Mouse (Mus musculus): Measurements from ENCODE around the gene Ftl1. TPM values are rescaled to one million over a fixed set of nuclear protein-coding genes. Genes with fewer than 3 reads are reported as not detected.
"Not testable (repeated sequence)": the region's sequence is repeated elsewhere in the genome, so short reads cannot be mapped to it uniquely, and the experiment has no call there.

Ftl1 gene
- 100 to 1,000 TPM; 200 to 208 TPM for total RNA-seq (2021)
- long read RNA-seq, experiment 1, transcript Ftl1-201 (4 exons, 968 nt) = major isoform, 143 of 150 reads
- long read RNA-seq, experiment 1, partial matches to known transcripts = 0 of 150 reads
- long read RNA-seq, experiment 1, other reads (novel, unspliced or antisense) = 0 of 150 reads
- long read RNA-seq, experiment 2, transcript Ftl1-201 (4 exons, 968 nt) = major isoform, 137 of 144 reads
- long read RNA-seq, experiment 2, partial matches to known transcripts = 1 of 144 reads
- long read RNA-seq, experiment 2, other reads (novel, unspliced or antisense) = 0 of 144 reads

DNA sequence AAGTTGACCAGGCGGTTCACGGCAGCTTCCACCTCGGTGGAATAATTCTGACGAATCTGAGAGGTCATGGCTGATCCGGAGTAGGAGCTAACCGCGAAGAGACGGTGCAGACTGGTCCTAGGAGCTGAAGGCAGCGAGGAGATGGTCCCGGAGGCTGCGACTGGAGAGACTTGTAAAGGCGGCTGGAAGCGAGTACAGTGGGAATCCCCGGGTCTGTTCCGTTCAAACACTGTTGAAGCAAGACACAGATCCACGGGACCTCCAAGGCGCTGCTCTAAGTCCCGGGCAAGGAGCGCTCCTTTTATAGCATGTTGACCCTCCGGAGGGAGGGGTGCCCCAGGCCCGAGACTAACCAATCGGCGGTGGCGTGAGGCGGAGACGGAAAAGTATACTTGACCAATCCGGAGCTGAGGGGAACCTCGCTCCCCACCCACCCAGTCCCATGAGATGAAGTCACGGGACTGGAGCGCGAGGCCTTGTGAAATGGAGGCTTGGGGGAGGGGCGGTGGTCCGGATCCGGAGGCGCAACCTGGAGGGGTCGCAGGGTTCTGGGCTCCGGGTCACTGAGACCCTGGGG lies at the start of gene Ftl1:
Gene Ftl1 (minus strand): TSS at position 321 of the 577 bp plus-strand sequence.
- intact Hi-C loops (cut with DNase I) = not testable (repeated sequence)
- Histone ChIP-seq H3K27ac (peak within 1 kb of the TSS; percentile 95), H3K4me3 (peak within 1 kb of the TSS; percentile 88)
- peak; percentile 91 to 96 for DNase-seq (ENCODE audit: extremely low spot score in 1 of 2, low spot score in 2 of 2)

DNA sequence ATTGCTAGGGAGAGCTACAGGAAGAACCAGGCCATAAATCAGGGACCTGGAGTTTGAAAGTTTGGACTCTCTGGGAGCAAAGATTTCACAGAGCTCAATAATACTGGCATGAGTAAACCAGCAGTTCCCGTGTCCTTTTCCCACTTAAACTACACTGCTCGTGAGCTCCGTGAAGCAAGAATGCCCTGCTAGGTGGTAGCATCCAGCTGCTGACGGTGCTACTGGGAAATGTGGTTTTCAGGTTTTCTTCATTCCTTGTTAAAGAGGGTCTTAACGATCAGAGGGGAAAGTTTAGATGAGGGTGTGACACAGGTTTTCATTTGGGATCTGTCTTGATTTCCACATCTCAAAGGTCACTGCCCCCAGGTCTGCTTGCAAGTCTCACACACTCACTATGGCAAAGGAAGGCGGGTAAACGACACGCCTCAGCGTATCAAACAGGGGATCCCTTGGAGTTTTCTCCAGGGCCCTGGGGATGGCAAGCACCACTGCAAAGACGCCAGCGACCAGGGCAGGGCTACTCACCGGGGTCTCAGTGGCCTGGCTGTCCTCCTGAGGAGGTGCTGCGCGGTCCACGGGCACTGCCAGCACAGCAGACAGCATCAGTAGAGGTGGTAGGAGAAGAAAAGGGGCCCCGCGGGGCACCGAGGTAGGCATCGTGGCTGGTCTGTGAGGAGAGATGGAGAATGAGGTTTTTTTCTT lies 49.6 kb upstream of the Ftl1 start:
- DNase-seq (ENCODE audit: extremely low spot score in 1 of 2, low spot score in 2 of 2) = no peak
- TF ChIP-seq CTCF (IDR thresholded peaks at IDR 0.05) = no peak
- H3K4me3 ChIP-seq = peak overlapping the region; percentile 98
- H3K27ac ChIP-seq = peak overlapping the region; percentile 88; the same call in 1 of the 2 replicates
- intact Hi-C loops (cut with DNase I) = no loop called here

DNA sequence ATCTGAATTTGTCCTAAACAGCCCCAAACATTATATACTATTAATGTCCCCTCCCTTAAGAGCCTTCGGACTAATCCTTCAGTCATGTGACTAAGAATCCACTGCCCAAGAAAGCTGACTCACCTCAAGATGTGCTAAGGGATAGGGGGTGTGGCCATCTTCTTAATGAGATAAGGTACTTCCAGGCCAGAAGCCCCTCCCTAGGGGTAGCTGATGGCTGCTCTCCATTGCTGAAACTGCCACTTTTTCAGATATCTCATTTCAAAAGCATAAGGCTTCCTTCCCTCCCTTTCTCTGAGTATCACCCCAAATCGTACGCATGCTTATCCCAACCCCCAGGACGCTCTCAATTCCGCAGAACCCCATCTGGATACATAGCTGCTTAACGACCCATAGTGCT lies 48.9 kb upstream of the Ftl1 start:
- intact Hi-C loops (cut with DNase I) = no loop called here
- H3K4me3 ChIP-seq = no peak overlapping the region; the same call in 1 of the 2 replicates
- no peak for DNase-seq (ENCODE audit: extremely low spot score in 1 of 2, low spot score in 2 of 2)
- no peak for TF ChIP-seq CTCF (IDR thresholded peaks at IDR 0.05)
- H3K27ac ChIP-seq = no peak overlapping the region

DNA sequence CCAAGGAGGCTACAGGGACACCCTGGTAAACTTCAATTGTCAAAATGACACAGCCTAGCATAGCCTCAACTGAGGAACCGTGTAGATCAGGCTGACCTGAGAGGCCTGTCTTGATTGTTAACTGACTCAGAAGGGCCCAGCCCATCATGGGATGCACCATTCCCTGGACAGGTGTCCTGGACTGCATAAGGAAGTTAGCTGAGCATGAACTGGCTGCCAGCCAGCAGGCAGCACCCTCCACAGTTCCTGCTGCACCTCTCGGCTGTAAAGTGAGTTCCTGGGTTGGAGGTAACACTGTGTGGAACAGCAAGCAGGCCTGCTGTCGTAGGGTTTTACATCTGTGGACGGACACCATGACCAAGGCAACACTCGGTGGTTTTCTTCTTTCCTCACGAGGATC lies 47.9 kb upstream of the Ftl1 start:
- TF ChIP-seq CTCF (IDR thresholded peaks at IDR 0.05) = no peak
- no peak overlapping the region for H3K4me3 ChIP-seq
- intact Hi-C loops (cut with DNase I) = no loop called here

DNA sequence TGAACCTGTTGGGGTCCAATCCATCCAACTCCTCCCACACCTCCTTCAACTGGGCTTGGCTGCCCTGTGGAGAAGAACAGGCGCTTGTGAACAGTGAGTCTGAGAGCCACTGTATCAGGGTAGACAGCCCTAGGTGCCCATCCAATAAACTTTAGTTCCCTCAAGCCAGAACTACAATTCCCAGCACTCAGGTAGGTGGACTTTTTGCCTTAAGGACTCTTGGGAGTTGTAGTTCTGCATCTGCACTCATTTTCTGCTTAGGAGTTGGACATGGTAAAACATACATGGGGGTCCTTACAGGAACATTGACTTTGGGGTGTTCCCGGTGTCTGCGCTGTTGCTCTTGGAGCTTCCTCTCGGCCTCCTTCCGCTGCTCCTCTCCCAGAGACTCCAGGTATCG lies 38.7 kb upstream of the Ftl1 start:
- no peak for DNase-seq (ENCODE audit: extremely low spot score in 1 of 2, low spot score in 2 of 2)
- no peak for TF ChIP-seq CTCF (IDR thresholded peaks at IDR 0.05)
- intact Hi-C loops (cut with DNase I) = no loop called here
- H3K4me3 ChIP-seq = no peak overlapping the region
- H3K27ac ChIP-seq = no peak overlapping the region

More for the DNA sequence above, 47.9 kb upstream of the Ftl1 start:
- no peak overlapping the region for H3K27ac ChIP-seq
- DNase-seq (ENCODE audit: extremely low spot score in 1 of 2, low spot score in 2 of 2) = no peak

DNA sequence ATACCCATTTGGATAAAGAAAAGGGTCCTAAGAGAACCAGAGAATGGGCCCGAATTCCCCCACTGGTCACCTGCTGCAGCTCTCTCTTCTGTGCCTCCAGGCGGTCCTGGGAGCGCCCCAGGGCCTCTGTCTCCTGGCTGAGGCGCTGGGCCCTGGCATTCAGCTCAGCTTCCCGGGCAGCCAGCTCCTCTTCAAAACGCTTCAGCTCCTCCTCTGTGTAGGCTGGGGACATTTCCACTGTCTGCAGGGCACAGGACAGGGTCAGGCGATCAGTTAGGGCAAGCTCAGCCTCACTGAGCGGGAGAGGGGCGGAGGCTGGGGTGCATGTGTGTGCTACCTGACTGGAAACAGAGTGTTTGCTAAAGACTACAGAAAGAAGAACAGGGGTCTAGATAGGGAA lies 34.9 kb upstream of the Ftl1 start:
- Histone ChIP-seq H3K27ac (no peak overlapping the region), H3K4me3 (no peak overlapping the region)
- TF ChIP-seq CTCF (IDR thresholded peaks at IDR 0.05) = no peak
- no peak for DNase-seq (ENCODE audit: extremely low spot score in 1 of 2, low spot score in 2 of 2)
- intact Hi-C loops (cut with DNase I) = no loop called here

DNA sequence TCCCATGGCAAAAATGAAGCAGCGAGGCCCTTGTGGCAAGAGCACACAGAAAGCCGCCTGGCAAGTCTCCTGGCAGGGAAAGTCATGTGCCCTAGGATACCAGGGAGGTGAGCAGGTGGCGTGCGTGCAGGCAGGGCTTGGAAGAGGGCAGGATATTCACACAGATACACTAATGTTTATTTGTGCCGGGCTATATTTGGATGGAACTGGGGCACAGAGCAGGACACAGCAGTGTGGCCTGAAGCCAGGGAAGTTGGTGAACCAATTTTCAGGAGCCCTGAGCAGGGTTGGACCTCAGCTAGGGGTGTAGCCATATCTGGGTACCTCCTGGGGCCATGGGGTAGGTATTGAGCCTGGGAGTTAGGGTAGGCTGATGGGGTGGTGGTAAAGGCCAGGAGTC lies 33.3 kb upstream of the Ftl1 start:
- no peak for TF ChIP-seq CTCF (IDR thresholded peaks at IDR 0.05)
- no peak for DNase-seq (ENCODE audit: extremely low spot score in 1 of 2, low spot score in 2 of 2)
- Histone ChIP-seq H3K27ac (no peak overlapping the region), H3K4me3 (no peak overlapping the region)
- intact Hi-C loops (cut with DNase I) = no loop called here

DNA sequence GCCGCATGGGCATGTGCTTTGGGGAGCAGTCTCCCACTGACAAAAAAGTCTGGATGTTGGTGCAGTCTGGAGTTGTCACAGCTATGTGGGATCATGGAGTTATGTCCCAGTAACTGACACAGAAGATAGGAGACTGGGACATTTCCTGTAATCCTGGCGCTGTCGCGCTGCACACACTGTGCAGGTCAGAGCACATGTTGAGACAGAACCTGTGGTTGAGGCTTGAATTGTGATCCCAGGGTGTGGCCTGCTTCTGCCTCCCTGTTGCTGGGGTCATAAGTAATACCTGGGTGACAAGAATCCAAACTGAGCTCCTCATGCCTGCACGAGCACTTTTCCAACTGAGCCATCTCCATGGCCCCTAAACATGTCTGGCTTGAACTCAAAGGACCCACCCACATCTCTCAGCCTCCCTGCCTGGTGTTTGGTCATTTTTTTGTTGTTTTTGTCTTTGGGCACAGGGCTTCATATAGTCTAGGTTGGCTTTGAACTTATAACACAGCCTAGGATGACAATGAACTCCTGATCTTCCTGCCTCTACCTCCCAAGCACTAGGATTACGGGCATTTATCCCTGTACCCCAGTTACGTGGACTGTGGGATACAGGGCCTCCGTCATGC lies 32.7 kb upstream of the Ftl1 start:
- Histone ChIP-seq H3K27ac (no peak overlapping the region), H3K4me3 (no peak overlapping the region)
- no peak for DNase-seq (ENCODE audit: extremely low spot score in 1 of 2, low spot score in 2 of 2)
- TF ChIP-seq CTCF (IDR thresholded peaks at IDR 0.05) = no peak
- intact Hi-C loops (cut with DNase I) = no loop called here

DNA sequence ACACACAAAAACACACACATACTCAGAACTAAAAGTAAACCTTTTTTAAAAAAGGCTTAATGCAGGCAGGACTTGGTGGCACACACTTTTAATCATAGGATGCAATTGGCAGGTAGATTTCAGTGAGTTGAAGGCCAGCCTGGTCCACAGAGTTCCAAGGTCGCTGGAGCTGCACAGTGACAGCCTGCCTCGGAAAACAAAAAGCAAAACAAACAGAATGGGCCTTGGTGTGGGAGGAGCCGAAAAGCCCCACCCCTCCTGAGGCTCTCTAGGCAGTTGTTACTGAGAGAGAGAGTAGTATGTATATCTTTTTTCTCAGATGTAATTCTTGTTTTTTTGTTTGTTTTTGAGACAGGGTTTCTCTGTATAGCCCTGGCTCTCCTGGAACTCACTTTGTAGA lies 31.6 kb upstream of the Ftl1 start:
- Histone ChIP-seq H3K27ac (no peak overlapping the region), H3K4me3 (no peak overlapping the region)
- TF ChIP-seq CTCF (IDR thresholded peaks at IDR 0.05) = no peak
- no peak for DNase-seq (ENCODE audit: extremely low spot score in 1 of 2, low spot score in 2 of 2)
- intact Hi-C loops (cut with DNase I) = no loop called here

DNA sequence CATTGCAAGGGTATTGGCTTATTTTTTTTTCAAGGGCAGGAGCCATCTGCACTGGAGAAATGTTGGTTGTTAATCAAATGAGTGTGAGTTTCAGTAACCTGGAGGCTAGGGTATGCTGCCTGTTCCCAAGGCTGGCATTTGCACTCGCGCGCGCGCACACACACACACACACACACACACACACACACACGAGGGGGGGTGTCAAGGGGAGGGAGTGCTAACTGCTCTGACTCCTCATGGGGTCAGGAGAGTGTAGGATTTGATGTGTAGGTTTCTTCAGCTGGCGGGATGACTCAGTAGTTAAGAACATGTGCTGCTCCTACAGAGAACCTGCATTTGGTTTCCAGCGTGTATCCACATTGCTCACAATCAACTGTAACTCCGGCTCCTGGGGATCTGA lies 31.1 kb upstream of the Ftl1 start:
- intact Hi-C loops (cut with DNase I) = no loop called here
- H3K27ac ChIP-seq = no peak overlapping the region
- TF ChIP-seq CTCF (IDR thresholded peaks at IDR 0.05) = no peak
- no peak overlapping the region for H3K4me3 ChIP-seq
- peak in 1 of 2 experiments; percentile 22 for DNase-seq (ENCODE audit: extremely low spot score in 1 of 2, low spot score in 2 of 2)

DNA sequence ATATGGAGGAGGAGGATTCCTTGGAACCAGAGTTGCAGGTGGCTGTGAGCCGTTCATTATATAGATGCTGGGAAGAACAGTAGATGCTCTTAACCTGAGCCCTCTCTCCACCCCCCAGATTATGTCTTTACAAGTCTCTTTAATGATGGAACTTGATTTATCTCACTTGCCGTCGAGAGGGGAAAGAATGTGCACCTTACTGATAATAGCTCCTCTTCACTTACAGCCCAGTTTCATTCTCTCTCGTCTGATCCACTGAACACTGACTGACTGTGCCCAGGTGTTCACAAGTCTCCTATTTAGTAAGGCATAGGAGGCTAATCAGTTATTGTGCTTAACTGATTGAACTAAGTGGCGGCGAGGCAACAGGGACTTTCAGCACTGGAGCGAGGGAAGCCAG lies 29.9 kb upstream of the Ftl1 start:
- Histone ChIP-seq H3K4me3 (no peak overlapping the region), H3K27ac (no peak overlapping the region)
- no peak for DNase-seq (ENCODE audit: extremely low spot score in 1 of 2, low spot score in 2 of 2)
- intact Hi-C loops (cut with DNase I) = no loop called here
- TF ChIP-seq CTCF (IDR thresholded peaks at IDR 0.05) = no peak
